Mouse (Mus musculus): Measurements from ENCODE around the gene Rbm4. TPM values are rescaled to one million over a fixed set of nuclear protein-coding genes. Genes with fewer than 3 reads are reported as not detected.
"Not testable (repeated sequence)": the region's sequence is repeated elsewhere in the genome, so short reads cannot be mapped to it uniquely, and the experiment has no call there.

Gene Rbm4
- total RNA-seq, 2 experiments from 2014 or later: 53.3 to 68.4 TPM

DNA sequence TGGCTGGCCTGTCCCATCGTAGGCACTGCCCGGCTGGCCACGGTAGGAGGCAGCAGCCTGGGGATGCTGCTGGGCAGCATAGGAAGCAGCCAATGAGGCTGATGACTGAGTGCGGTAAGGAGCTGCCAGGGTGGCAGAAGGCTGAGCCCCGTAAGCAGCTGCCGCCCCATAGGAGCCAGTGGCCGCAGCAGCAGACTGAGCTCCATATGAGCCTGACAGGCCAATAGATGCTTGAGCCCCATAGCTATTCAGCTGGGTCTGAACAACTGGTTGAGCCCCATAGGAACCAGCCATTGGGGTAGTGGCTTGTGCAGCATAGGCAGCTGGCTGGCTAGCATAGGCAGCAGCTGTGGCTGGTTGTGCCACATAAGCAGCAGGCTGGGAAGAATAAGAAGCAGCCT lies 9.0 kb upstream of the Rbm4 start:
- DNase-seq (ENCODE audit: low spot score in 2 of 2): no peak

DNA sequence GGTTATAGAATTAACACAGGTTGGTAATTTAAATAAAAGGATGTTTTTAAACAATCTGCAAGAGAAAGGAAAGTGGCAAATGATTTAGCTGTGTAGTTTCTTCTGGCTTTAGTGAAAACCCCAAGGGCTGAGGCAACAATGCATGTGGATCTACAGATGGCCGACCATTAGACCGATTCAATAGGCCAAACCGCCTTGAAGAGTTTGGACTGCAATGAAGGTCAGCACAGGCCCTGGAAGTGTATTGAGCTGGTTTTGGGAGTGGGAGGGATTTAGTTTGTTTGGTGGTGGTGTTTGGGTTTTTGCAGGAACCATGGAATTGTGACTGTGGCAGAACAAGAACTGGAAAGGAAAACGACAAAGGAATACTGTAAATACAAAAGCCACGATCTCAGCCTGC lies 5.4 kb upstream of the Rbm4 start:
- DNase-seq (ENCODE audit: low spot score in 2 of 2): no peak

DNA sequence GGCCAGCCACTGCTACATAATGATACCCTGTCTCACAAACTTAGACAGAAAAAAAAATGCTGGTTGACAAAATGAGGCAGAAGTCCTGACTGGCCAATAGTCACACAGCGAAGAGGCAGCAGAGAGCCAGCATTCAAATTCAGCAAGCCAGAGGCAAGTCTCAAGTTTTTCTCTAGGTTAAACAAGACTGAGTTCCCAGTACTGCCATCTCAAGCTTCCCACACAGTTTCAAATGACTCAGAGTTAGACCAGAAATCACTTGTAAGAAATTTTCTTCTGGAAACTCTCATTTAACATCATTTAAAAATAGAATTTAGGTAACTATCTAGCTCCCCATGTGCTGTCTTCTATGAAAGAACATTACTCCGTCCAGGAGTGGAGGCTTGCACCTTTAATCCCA lies 4.1 kb upstream of the Rbm4 start:
- no peak for DNase-seq (ENCODE audit: low spot score in 2 of 2)

DNA sequence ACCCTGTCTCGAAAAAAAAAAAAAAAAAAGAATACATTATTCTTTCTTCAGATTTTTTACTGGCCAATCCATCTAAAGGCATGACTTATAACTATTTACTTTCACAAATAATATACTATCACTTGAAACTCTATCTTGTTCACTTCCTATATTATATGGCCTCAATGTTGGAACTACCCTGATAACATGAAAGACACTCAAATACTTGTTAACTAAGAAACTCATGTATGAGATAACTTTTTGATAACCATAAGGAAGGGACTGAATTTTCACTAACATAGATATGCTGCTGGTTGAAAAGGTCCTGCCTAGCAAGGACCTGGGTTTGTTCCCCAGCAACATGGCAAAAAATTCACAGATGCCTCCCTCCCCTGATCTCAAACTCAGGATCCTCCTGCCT lies 2.2 kb upstream of the Rbm4 start:
- no peak for DNase-seq (ENCODE audit: low spot score in 2 of 2)

DNA sequence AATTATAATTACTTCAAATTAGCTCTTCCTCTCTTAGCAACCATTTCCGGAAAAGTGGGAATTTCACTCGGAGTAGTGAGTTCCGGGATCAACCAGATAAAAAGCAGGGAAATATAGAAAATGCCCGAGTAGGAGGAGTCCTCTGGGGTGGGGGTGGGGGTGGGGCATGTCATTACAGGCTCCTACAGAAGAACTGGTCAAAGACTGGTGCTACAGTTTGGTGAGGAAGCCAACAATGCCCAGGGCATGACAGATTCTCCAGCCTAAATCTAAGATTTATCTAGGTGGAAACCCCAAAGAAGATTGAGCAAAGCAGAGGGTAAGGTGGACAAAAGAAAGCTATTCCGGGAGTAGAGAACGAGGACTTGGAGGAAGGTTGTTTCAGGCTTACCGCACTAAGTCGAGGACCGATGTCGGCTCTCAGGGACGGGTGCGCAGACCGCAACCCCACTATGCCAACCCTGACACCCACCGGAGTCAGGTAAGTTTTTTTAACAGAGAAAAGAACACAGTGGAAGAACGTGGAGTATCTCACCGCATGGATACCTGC lies 345 bp downstream of the Rbm4 start:
- no peak for DNase-seq (ENCODE audit: low spot score in 2 of 2)

DNA sequence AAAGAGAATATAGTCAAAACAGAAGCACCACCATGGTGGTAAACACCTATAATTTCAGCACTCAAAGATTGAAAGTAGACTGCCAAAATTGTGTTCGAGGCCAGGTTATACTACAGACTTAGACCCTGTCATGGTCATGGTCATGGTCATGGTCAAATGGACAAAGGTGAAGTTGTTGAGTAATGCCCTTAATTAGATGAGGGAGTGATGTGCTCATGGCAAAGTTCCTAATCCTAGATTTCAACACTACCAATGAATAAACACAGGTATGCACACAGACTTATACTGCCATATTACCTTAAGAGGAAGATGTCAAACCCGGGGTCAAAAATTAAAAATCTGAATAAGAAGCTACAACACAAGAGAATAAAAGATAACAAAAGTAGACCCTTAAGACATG lies 7.4 kb downstream of the Rbm4 start:
- DNase-seq (ENCODE audit: low spot score in 2 of 2): no peak

DNA sequence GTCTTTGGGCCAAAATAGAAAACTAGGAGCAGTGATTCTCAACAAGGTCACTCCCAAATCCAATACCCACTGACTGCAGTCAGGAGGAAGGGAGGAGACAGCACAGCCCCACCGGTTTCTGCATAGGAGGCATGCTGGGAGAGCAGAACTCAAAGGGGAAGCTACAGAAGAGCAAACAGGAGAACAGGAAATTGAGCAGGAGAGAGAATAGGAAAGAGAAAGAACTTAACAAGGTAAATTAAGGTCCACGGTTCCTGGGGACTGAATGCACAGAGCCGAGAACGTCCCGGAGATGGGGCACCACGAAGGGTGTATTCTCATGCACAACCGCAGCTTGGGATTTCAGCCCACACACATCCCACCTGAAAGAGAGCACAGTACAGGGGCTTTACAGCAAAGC lies 8.5 kb downstream of the Rbm4 start:
- no peak for DNase-seq (ENCODE audit: low spot score in 2 of 2)

DNA sequence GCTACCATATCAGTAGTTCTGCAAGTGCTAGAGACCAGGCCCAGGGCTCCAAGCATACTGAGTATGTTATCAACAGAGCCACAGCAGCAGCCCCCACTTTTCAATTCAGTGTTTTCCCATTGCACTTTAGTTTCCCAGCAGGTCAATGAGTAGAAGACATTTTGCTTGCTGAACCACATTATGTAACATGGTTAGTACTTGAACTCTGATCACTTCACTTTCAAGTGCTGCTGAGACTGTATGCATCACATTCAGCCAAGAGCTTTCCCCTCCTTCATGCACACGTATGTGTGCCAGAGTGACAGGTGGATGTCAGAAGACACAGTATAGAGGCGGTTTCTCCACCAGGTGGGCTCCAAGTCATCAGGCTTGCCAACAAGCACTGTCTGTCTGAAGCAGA lies 10.8 kb downstream of the Rbm4 start:
- no peak for DNase-seq (ENCODE audit: low spot score in 2 of 2)

DNA sequence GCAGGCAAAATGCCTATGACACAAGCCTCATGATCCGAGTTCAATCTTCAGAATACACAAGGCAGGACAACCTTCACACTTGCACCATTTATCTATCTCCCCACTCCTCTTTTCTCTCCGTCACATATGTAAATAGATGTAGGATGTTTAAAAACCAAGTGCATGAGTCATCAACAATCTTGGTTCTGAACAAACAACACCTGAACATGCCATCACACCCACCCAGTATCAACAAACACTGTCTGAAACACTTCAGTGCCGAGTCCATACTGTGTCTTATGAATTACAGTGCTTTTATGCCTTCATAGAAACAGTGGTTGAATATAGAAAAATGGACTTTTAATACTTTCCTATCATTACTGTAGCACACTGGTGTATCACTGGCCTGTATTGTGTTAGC lies 20.9 kb downstream of the Rbm4 start:
- DNase-seq (ENCODE audit: low spot score in 2 of 2): no peak

DNA sequence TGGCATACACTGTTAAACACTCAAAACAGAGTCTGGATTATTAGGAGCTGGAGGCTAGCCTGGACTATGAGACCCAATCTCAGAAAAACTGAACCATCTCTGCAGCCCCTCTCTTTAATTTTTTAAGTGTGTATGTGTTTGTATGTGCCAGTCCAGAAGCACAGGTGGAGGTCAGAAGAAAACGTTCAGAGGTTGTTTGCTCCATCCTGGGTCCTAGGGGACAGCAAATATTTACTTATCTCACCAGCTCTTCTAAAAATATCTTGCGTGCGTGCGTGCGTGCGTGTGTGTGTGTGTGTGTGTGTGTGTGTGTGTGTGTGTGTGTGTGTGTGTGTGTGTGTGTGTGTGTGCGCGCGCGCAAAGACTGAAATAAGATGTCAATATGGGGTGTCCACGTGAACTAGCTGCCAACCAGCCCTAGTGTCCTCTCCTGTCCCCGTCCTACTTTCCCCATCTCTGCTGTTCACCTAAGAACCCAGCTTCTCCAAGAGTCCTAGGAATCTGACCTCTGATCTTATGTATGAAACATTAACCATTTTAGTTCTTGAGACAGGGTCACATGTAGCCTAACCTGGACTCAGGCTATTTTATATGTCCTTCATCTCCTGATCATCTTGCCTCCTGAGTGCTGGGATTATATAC lies 26.1 kb downstream of the Rbm4 start:
- DNase-seq (ENCODE audit: low spot score in 2 of 2): no peak

DNA sequence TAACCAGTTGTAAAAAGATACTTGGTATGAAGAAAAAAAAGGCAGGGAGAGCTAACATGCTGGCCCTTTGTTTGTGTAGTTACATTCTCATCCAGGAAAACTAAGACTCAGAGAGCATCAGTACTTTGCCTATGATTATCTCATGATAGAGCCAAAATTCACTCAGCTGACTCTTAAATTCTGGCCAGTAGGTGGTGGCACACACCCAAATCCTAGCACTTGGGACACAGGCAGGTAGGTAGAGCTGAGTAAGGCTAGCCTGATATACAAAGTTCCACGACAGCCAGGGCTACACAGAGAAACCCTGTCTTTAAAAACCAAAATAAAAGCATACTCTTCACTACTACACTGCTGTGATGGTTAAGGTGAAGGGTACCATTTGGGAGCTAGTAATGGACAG lies 30.8 kb downstream of the Rbm4 start:
- DNase-seq (ENCODE audit: low spot score in 2 of 2): no peak

DNA sequence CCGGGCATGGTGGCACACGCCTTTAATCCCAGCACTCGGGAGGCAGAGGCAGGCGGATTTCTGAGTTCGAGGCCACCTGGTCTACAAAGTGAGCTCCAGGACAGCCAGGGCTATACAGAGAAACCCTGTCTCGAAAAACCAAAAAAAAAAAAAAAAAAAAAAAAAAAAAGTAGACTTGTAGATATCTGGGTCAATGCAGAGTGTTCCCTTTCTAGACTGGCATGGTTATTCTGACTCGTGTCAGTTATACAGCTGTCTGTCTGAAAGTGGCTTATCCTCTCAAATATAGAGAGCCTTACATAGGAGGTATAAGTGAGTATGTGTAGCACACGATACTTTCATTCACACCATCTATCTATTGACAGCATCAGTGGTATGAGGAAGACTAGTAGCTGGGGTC lies 33.2 kb downstream of the Rbm4 start:
- DNase-seq (ENCODE audit: low spot score in 2 of 2): not testable (repeated sequence)

DNA sequence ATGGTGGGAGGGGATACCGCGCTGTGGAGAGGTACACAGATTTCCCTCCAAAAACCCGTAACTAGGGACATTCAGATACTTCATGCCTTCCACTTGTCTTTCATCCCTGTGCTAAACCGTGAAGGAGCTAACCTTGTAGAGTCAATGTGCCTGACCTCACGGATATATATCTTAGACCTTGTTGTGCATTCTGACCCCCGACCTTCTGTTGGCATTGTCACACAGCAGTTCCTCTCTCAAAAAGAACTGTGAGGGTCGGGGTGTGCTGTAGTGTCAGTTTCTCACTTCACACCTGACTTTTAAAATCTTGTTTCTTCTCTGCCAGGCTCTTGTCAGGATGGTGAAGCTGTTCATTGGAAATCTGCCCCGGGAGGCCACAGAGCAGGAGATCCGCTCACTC lies 36.8 kb downstream of the Rbm4 start:
- no peak for DNase-seq (ENCODE audit: low spot score in 2 of 2)

DNA sequence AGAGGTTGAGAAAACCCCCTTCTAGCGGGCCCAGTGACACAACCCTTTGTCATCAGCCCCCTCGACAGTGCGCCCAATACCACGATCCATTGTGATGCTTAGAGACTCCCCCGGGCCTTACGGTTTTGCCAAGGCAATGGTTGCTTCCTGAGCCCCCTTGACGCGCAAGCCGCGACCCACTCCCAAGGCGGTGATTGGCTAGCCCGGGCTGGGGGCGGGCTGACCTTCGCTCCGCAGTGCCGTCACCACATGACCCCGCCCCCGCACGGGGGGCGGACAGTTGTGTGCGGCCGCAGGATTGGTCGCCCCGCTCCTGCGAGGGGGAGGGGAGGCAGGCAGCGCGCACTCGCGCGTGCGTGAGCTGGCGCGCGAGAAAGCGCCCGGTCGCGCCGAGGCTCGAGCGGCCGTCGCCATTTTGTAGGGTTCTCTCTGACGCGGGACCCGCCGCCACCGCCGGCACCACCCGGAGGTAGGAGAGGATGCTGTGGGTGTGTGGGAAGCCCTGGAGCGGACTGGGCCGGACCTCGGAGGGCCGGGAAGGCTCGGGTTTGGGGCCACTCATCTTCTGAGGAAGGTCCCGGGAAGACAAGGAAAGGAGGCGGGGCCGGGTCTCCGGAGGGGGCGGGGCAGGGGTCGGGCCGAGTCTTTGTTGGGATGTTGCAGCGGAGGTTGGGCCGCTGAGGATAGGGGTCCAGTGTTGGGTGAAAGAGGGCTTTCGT lies 37.3 kb downstream of the Rbm4 start, which contains the start of gene Rbm4b:
Rbm4b (plus strand) TSS at position 305 of the 719 bp plus-strand sequence.
- DNase-seq (ENCODE audit: low spot score in 2 of 2): peak; percentile 95 to 97

DNA sequence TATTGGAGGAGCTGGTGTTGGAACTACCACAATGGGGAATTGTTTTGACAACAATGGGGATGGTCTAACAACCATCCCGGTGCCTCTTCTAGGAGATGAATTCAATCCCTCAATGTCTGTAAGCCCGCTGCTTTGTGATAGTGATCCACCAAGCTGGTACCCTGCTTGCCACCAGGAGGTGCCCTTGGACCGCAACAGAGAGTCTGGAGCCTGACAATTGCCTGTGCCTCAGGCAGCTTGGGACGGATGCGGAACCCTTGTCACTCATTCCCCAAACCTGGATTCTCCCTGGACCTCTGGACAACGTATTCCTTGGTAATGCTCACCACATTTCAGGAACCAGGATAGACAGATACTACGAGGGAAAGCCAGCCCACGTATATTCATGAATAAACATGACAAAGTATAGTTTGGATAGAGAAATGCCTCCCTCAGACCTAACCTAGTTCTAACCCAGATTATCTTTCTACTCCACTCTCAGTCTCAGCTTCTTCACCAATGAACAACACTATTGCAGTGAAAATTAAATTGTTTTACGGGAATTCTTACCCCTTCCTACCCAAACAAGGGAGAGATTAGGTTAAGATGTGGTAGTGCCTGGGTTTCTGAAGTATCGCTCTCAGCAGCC lies 38.0 kb downstream of the Rbm4 start:
- peak; percentile 70 to 87 for DNase-seq (ENCODE audit: low spot score in 2 of 2)

DNA sequence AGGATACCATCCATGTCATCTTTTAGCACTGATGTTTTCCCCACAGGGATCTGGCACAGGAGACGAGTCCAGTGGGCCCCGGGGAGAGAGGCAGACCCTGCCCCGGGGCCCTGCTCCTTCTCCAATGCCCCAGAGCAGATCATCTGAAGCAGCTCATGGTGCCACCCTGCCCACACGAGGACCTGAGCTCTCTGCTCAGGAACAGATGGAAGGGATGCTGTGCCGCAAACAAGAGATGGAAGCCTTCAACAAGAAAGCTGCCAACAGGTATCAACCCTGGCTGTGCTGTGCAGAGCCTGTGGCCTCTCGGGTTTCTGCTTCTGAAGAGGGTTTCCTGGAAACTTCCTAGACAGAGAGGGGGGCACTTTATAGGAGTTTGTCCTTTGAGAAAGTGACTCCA lies 43.7 kb downstream of the Rbm4 start:
- no peak for DNase-seq (ENCODE audit: low spot score in 2 of 2)

DNA sequence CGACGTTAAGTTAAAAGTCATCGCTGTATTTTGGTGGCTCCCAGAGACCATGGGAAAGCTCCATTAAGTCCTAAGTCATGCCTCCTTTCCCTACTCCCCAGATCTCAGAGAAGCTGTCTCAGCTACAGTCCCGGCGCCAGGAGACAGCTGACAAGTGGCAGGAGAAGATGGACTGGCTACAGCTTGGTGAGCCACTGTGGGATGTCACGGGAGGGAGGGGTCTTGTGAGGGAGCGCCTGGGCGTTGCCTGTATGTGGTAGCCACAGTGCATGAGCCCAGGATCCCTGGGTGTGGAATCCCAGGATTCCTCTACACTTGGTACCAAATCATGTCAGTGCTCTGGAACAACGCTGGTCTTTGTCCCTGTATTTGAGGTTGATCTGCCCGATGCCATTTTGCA lies 45.2 kb downstream of the Rbm4 start:
- no peak for DNase-seq (ENCODE audit: low spot score in 2 of 2)

DNA sequence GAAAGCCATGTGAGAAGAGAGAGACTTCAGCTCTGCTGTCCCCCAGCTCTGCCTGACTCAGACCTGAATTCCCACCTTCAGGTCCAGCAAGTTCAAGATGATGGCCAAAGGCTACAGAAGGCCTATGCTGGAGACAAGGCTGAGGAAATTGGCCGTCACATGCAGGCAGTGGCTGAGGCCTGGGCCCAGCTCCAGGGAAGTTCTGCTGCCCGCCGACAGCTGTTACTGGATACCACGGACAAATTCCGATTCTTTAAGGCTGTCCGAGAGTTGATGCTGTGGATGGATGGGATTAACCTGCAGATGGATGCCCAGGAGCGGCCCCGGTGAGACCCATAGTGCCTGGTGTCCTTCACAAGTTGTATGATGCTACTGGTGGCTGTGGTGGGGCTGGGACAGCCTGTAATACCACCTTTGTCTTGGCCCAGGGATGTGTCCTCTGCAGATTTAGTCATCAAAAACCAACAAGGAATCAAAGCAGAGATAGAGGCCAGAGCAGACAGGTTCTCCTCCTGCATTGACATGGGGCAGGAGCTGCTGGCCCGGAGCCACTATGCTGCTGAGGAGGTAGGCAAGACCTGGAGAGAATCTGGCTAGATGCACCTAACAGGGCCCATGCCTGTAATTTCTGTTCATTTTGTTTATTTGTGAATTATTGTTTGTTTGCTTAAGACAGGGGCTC lies 45.9 kb downstream of the Rbm4 start:
- DNase-seq (ENCODE audit: low spot score in 2 of 2): no peak

DNA sequence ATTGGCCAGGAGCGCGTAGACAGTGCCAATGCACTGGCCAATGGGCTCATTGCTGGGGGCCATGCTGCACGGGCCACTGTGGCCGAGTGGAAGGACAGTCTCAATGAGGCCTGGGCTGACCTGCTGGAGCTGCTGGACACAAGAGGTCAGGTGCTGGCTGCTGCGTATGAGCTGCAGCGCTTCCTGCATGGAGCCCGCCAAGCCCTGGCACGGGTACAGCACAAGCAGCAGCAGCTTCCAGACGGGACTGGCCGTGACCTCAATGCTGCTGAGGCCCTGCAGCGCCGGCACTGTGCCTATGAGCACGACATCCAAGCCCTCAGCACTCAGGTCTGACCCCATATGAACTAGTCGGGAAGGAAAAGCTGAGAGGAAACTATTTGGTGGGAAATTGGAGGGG lies 47.1 kb downstream of the Rbm4 start:
- DNase-seq (ENCODE audit: low spot score in 2 of 2): no peak

DNA sequence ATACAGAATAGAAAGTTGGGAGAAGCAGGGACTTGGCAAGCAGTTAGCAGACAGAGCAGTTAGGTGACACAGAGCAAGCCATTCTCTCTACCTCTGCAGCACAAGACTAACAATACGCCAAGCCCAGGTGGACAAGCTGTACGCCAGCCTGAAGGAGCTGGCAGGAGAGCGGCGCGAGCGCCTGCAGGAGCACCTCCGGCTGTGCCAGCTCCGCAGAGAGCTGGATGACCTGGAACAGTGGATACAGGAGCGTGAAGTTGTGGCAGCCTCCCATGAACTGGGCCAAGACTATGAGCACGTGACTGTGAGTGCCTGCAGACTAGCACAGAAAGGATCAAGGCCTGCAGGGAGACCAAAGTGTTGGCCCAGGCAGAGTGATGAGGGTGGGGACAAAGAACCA lies 48.0 kb downstream of the Rbm4 start:
- no peak for DNase-seq (ENCODE audit: low spot score in 2 of 2)

DNA sequence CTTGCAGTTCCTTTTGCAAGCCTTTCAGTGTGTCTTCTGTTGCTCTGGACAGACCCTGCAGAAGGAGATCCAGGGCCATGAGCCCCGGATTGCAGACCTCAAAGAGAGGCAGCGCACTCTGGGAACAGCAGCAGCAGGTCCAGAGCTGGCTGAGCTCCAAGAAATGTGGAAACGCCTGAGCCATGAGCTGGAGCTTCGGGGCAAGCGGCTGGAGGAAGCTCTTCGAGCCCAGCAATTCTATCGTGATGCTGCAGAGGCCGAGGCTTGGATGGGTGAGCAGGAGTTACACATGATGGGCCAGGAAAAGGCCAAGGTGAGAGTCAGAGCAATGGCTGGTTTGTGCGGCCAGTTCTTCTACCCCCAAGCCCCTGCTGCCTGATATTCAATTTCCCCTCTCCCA lies 48.6 kb downstream of the Rbm4 start:
- no peak for DNase-seq (ENCODE audit: low spot score in 2 of 2)

DNA sequence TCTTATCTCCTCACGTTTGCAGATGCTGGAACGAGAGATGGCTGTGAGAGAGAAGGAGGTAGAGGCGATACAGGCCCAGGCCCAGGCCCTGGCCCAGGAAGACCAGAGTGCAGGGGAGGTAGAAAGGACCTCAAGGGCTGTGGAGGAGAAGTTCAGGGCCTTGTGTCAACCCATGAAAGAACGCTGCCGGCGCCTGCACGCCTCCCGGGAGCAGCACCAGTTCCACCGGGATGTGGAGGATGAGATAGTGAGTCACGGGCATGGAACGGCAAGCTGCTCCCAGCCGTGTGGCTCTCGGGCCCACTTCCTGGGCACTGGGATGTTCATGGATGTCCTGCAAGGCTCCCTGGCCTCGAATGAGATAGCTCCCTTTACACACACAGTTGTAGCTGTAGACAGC lies 49.7 kb downstream of the Rbm4 start:
- no peak for DNase-seq (ENCODE audit: low spot score in 2 of 2)

Measured in gastrocnemius, postnatal 4 days (tissue).